Mouse (Mus musculus): ENCODE results near the gene Rmdn3. TPM values are rescaled to one million over a fixed set of nuclear protein-coding genes. Genes with fewer than 3 reads are reported as not detected.

The Rmdn3 gene
- total and polyA plus RNA-seq, 3 experiments: 52.5 to 57.4 TPM; not detected in 1

DNA sequence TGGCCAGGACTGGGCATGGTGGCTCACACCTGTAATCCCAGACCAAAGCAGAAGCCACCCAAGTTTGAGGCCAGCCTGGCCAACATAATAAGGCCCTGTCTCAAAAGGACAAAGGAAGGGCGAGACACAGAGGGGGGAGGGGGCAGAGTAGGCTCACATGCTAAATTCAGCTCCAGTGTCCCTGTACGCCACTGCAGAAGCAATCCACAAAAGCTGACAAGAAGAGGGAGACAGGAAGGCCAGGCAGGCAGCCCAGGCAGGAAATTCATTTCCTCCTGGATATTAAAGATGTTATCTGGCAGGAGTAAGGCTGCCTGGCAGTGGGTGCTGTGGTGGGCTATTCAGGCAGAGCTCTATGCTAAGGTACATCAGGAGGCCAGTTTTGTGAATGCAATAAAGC, 4.4 kb upstream of the Rmdn3 start:
- no peaks in the 10 kb centered on the region for H3K9me3 ChIP-seq (replicated peaks; ENCODE audit: insufficient read depth, low read length)
- H3K27me3 ChIP-seq (ENCODE audit: control insufficient read depth in 1 of 2, insufficient read depth in 2 of 2, low read length in 2 of 2): no peaks in the 10 kb centered on the region
- H3K27ac ChIP-seq (ENCODE audit: control insufficient read depth, low read depth, low read length): no peak overlapping the region
- TF ChIP-seq ZNF384 (IDR thresholded peaks at IDR 0.05; ENCODE audit: low read depth, low read length): no peak
- no peak for TF ChIP-seq TAL1 (IDR thresholded peaks at IDR 0.05; ENCODE audit: low read length)
- TF ChIP-seq MXI1 (IDR thresholded peaks at IDR 0.05; ENCODE audit: low read depth, low read length): no peak
- no peak for TF ChIP-seq RCOR1 (IDR thresholded peaks at IDR 0.05; ENCODE audit: low read depth, low read length)
- TF ChIP-seq POLR2A (IDR thresholded peaks at IDR 0.05; ENCODE audit: control insufficient read depth in 1 of 2, insufficient read depth in 1 of 2, low read depth in 1 of 2, low read length in 2 of 2, poor library complexity in 1 of 2): no peak
- no peak for TF ChIP-seq POLR2AphosphoS5 (IDR thresholded peaks at IDR 0.05; ENCODE audit: borderline replicate concordance, low read depth, low read length)
- TF ChIP-seq BHLHE40 (IDR thresholded peaks at IDR 0.05; ENCODE audit: borderline replicate concordance, low read depth, low read length): no peak
- TF ChIP-seq SIN3A (IDR thresholded peaks at IDR 0.05; ENCODE audit: low read length): no peak
- TF ChIP-seq ZKSCAN1 (IDR thresholded peaks at IDR 0.05; ENCODE audit: low read depth, low read length): no peak
- TF ChIP-seq USF2 (IDR thresholded peaks at IDR 0.05; ENCODE audit: borderline replicate concordance in 1 of 2, insufficient read depth in 1 of 2, low read depth in 1 of 2, low read length in 2 of 2): no peak
- no peak for TF ChIP-seq E2F4 (IDR thresholded peaks at IDR 0.05; ENCODE audit: borderline replicate concordance, low read depth, low read length)
- no peak for TF ChIP-seq ETS1 (IDR thresholded peaks at IDR 0.05; ENCODE audit: low read depth, low read length)
- TF ChIP-seq MYC (IDR thresholded peaks at IDR 0.05; ENCODE audit: low read depth, low read length): no peak
- no peak for TF ChIP-seq RAD21 (IDR thresholded peaks at IDR 0.05; ENCODE audit: low read depth, low read length)
- H3K79me2 ChIP-seq (ENCODE audit: control insufficient read depth, insufficient read depth, low read length, poor library complexity): peaks cover 2% of the 10 kb centered on the region
- H3K4me1 ChIP-seq (ENCODE audit: control insufficient read depth in 1 of 2, insufficient read depth in 2 of 2, low read length in 2 of 2): peaks cover 4 to 13% of the 10 kb centered on the region in 2 experiments
- DNase-seq (ENCODE audit: low read depth, low spot score): no peak
- H3K9ac ChIP-seq (ENCODE audit: control insufficient read depth, low read depth, low read length, poor library complexity, severe bottlenecking): no peak overlapping the region
- peaks cover 0 to 13% of the 10 kb centered on the region in 2 experiments; a peak in 2 of 4 replicates for H3K36me3 ChIP-seq (ENCODE audit: control insufficient read depth in 1 of 2, insufficient read depth in 2 of 2, low read length in 2 of 2)
- H3K4me3 ChIP-seq (ENCODE audit: control insufficient read depth in 1 of 2, insufficient read depth in 1 of 2, low read depth in 2 of 2, low read length in 2 of 2): no peak overlapping the region

DNA sequence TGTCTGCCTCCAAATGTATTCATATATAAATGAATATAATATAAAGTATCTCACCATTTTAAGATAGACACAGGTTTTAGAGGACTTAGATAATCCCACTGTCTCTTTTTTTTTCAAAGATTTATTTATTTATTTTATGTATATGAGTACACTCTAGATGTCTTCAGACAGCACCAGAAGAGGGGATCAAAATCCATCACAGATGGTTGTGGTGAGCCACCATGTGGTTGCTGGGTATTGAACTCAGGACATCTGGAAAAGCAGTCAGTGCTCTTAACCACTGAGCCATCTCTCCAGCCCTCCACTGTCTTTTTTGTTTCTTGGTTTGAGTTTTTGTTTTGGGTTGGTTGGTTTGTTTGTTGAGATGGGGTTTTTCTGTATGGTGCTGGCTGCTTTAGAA, 1.0 kb upstream of the Rmdn3 start:
- DNase-seq (ENCODE audit: low read depth, low spot score): peak; percentile 28
- TF ChIP-seq RCOR1 (IDR thresholded peaks at IDR 0.05; ENCODE audit: low read depth, low read length) (no peak), RAD21 (IDR thresholded peaks at IDR 0.05; ENCODE audit: low read depth, low read length) (peak; percentile 2)
- peaks cover 0 to 16% of the 10 kb centered on the region in 2 experiments; a peak in 3 of 4 replicates for H3K36me3 ChIP-seq (ENCODE audit: control insufficient read depth in 1 of 2, insufficient read depth in 2 of 2, low read length in 2 of 2)
- H3K27me3 ChIP-seq (ENCODE audit: control insufficient read depth in 1 of 2, insufficient read depth in 2 of 2, low read length in 2 of 2): no peaks in the 10 kb centered on the region
- H3K27ac ChIP-seq (ENCODE audit: control insufficient read depth, low read depth, low read length): no peak overlapping the region
- no peak overlapping the region for H3K4me3 ChIP-seq (ENCODE audit: control insufficient read depth in 1 of 2, insufficient read depth in 1 of 2, low read depth in 2 of 2, low read length in 2 of 2)
- peaks cover 12% of the 10 kb centered on the region for H3K79me2 ChIP-seq (ENCODE audit: control insufficient read depth, insufficient read depth, low read length, poor library complexity)
- no peaks in the 10 kb centered on the region for H3K9me3 ChIP-seq (replicated peaks; ENCODE audit: insufficient read depth, low read length)
- H3K9ac ChIP-seq (ENCODE audit: control insufficient read depth, low read depth, low read length, poor library complexity, severe bottlenecking): no peak overlapping the region
- peaks cover 5 to 12% of the 10 kb centered on the region in 2 experiments for H3K4me1 ChIP-seq (ENCODE audit: control insufficient read depth in 1 of 2, insufficient read depth in 2 of 2, low read length in 2 of 2)

All from MEL (cell line).